Mouse (Mus musculus) heart, postnatal 0 days (tissue): ENCODE results near the gene 1700020A23Rik.

Source experiments
- CTCF ChIP-seq: IDR thresholded peaks from 2 replicates; pipeline ENCODE4 v1.5.1; 2016; ENCODE audit warnings: antibody characterized with exemption, control low read depth, low read depth
- EP300 ChIP-seq: IDR thresholded peaks from 2 replicates; pipeline ENCODE4 v1.6.1; 2016; ENCODE audit warnings: antibody characterized with exemption, low read depth

DNA sequence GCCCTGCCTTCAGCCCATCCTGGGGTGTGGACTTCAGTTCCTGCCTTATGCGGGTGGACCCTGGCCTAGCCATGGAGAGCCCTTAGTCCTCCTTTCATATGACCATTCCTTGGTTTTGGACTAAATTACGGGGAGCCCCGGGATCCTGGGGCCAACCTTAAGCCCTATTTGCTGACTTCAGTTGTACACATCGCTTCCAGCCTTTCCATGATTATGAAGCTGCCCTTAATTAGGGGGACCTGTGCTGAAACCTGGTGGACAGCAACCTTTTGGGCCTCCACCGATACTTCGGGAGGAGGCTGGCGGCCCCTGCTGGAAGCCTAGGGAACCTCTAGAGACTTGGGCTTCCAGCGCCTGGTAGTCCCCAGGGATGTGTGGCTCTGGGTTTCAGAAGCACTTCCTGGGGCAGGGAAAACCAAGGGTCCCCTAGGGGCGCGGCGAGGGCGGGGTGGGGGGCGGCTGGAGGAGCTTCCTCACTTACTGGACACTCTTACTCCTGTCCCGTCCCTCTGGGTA, 42.5 kb upstream of the 1700020A23Rik start:
- peak; percentile 77 for TF ChIP-seq CTCF
- TF ChIP-seq EP300, result no peak
